In the genomic region with DNA sequence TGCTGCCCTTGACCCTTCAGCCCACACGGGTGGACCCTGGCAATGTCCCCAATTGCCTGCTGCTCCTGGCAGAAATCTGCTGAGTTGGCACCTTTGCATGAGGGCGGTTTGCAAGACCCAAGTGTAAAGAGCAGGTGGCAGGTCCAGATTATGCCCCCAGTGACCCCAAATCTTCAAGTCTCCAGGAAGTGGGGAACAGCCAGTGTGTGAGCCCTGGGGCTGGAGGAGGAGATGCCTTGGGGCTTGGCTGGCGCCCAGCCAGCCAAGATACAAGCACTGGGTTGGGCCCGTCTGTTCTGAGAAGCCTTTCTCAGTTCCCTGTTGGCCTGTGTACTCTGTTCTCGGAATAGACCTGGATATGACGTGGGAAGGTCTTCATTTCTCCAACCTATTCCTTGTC, we compare ENCODE assay signal across 13 mouse cellular contexts. TPM values are rescaled to one million over a fixed set of nuclear protein-coding genes. Genes with fewer than 3 reads are reported as not detected.
DNase-seq lines count a peak whose midpoint lies in the region; ATAC-seq and TF ChIP-seq lines count a peak whose summit lies in the region.
"Had no signal": no experiment of that assay in that cellular context is flagged by ENCODE, and none has a peak within 500 bp of the region (broad histone marks: within the 10 kb centered on the region; RNA-seq: fewer than 3 reads in every experiment).

No protein-coding gene starts in this region.

- H3K36me3 ChIP-seq in liver, embryonic 13.5 days = peaks cover 20% of the 10 kb centered on the region

- no peak for DNase-seq in gastrocnemius, adult 2 months
- no peak for DNase-seq in gastrocnemius, adult 8-10 months (ENCODE audit: low spot score in 2 of 2)
- no peak for DNase-seq in liver, embryonic 13.5 days
- no peak for DNase-seq in liver
- peak; percentile 61 for DNase-seq in kidney, adult 9 months
- DNase-seq in right cerebral cortex, postnatal 36 days (ENCODE audit: low spot score in 2 of 2) = no peak
- DNase-seq in adrenal gland, adult 2 months = no peak
- DNase-seq: gastrocnemius, postnatal 25 days had no signal

- peak overlapping the region; percentile 13; the same call in 1 of the 2 replicates for H3K9ac ChIP-seq in liver, embryonic 13.5 days
- H3K9ac ChIP-seq: hindbrain, embryonic 15.5 days had no signal

- peak overlapping the region; percentile 94 for H3K27ac ChIP-seq in gastrocnemius, adult 2 months
- no peak overlapping the region for H3K27ac ChIP-seq in liver, embryonic 13.5 days
- H3K27ac ChIP-seq: hindbrain, embryonic 15.5 days had no signal

- no peak for TF ChIP-seq CTCF in gastrocnemius, adult 2 months (IDR thresholded peaks at IDR 0.05)

- intact Hi-C loops in gastrocnemius, adult 2 months (cut with DNase I) = no loop called here

- ATAC-seq in liver, embryonic 13.5 days (ENCODE audit: low read depth) = no peak
- peak; percentile 24; the same call in 1 of the 2 replicates for ATAC-seq in monocyte, adult 5-6 weeks (replicated peaks; ENCODE audit: insufficient number of reproducible peaks, low FRiP score, low TSS enrichment, poor library complexity, severe bottlenecking)

- no peaks in the 10 kb centered on the region for H3K27me3 ChIP-seq in liver, embryonic 13.5 days
- H3K27me3 ChIP-seq: hindbrain, embryonic 15.5 days had no signal

- no peak overlapping the region for H3K4me2 ChIP-seq in liver, embryonic 13.5 days
- H3K4me2 ChIP-seq: hindbrain, embryonic 15.5 days had no signal

- 56% methylated on average over 6 of the region's 6 CpGs for WGBS in liver, embryonic 13.5 days (ENCODE audit: insufficient replicate concordance)

- peaks cover 25% of the 10 kb centered on the region for H3K4me1 ChIP-seq in liver, embryonic 13.5 days (replicated peaks)

- no peaks in the 10 kb centered on the region for H3K9me3 ChIP-seq in liver, embryonic 13.5 days (replicated peaks)
- H3K9me3 ChIP-seq: hindbrain, embryonic 15.5 days had no signal

- no peak overlapping the region for H3K4me3 ChIP-seq in gastrocnemius, adult 2 months
- no peak overlapping the region for H3K4me3 ChIP-seq in liver, embryonic 13.5 days (replicated peaks)
- H3K4me3 ChIP-seq: erythroblast, embryonic 14.5 days; hindbrain, embryonic 15.5 days had no signal

RNA-seq across cellular contexts. Expression of gene Orai1, which starts 12.6 kb away (rescaled TPM):
- 10 to 100 TPM; 32.1 to 38.7 TPM for total RNA-seq in gastrocnemius, adult 2 months (2021)
- total RNA-seq in gastrocnemius, adult 8-10 months (2022) = 10 to 100 TPM; 27.8 to 35.0 (median 29.8) TPM
- polyA plus RNA-seq in liver, embryonic 13.5 days (2015; fragmentation: Nextera tagmentation; extraction: Ambion mirVana) = 6.6 and 8.2 TPM in 2 replicates
- total RNA-seq in monocyte, adult 5-6 weeks (2017) = 14.6 to 21.8 TPM (median 17.2 TPM) in 3 replicates
- total RNA-seq in adrenal gland, adult 2 months (2021) = 10 to 100 TPM in 1 of 2 experiments, 1 to 10 TPM in 1; 9.8 to 13.6 TPM
- polyA plus RNA-seq in adrenal gland, adult 2 months (2012; rRNA removed) = 56.8 and 67.8 TPM in 2 replicates

RNA-seq across cellular contexts. Expression of gene Morn3, which starts 19.4 kb away (rescaled TPM):
- not detected for total RNA-seq in gastrocnemius, adult 2 months (2021)
- total RNA-seq in gastrocnemius, adult 8-10 months (2022) = not detected
- not detected in 2 replicates for polyA plus RNA-seq in liver, embryonic 13.5 days (2015; fragmentation: Nextera tagmentation; extraction: Ambion mirVana)
- not detected in 3 replicates for total RNA-seq in monocyte, adult 5-6 weeks (2017)
- not detected for total RNA-seq in adrenal gland, adult 2 months (2021)
- polyA plus RNA-seq in adrenal gland, adult 2 months (2012; rRNA removed) = not detected in 2 replicates
- total RNA-seq: gastrocnemius, postnatal 25 days; liver, adult 2 months had no signal
- polyA plus RNA-seq: erythroblast, embryonic 14.5 days; liver, adult 2 months; spleen, adult 2 months had no signal

RNA-seq across cellular contexts. Expression of gene Kdm2b, which starts 37.8 kb away (rescaled TPM):
- 10 to 100 TPM; 11.5 to 13.3 TPM for total RNA-seq in gastrocnemius, adult 2 months (2021)
- total RNA-seq in gastrocnemius, adult 8-10 months (2022) = 10 to 100 TPM; 11.1 to 15.6 (median 13.1) TPM
- polyA plus RNA-seq in liver, embryonic 13.5 days (2015; fragmentation: Nextera tagmentation; extraction: Ambion mirVana) = 21.3 and 23.6 TPM in 2 replicates
- total RNA-seq in monocyte, adult 5-6 weeks (2017) = 24.1 to 26.8 TPM (median 25.5 TPM) in 3 replicates
- total RNA-seq in adrenal gland, adult 2 months (2021) = 10 to 100 TPM; 13.5 to 15.0 TPM
- polyA plus RNA-seq in adrenal gland, adult 2 months (2012; rRNA removed) = 11.7 and 12.5 TPM in 2 replicates

RNA-seq across cellular contexts. Expression of gene Tmem120b, which starts 40.8 kb away (rescaled TPM):
- 10 to 100 TPM; 19.2 to 23.2 TPM for total RNA-seq in gastrocnemius, adult 2 months (2021)
- total RNA-seq in gastrocnemius, adult 8-10 months (2022) = 10 to 100 TPM; 15.7 to 18.3 (median 17.0) TPM
- 23.0 and 24.2 TPM in 2 replicates for polyA plus RNA-seq in liver, embryonic 13.5 days (2015; fragmentation: Nextera tagmentation; extraction: Ambion mirVana)
- 0.67 to 3.5 TPM (median 2.0 TPM) in 3 replicates for total RNA-seq in monocyte, adult 5-6 weeks (2017)
- 10 to 100 TPM; 32.0 to 33.2 TPM for total RNA-seq in adrenal gland, adult 2 months (2021)
- 19.0 and 32.8 TPM in 2 replicates for polyA plus RNA-seq in adrenal gland, adult 2 months (2012; rRNA removed)
